Mouse (Mus musculus) adrenal gland, adult (tissue): ENCODE measurements at regions not wholly inside any gene's neighbourhood (a gene's known extent, or its start where the extent isn't known, plus 50 kb on each side); places are given as distances from the start of the nearest gene placed in this dataset.

Experiments used
- DNase-seq, 2 experiments: peaks; one replicate each; pipeline ENCODE4 v3.0.0; 2022 to 2023; ENCODE audit warnings: low spot score in 1 of 2; ENCODE audit not compliant: inconsistent age in 2 of 2

GRCm38 (mm10) chr14:55301996-55302395 is 80.2 kb downstream of the Dhrs2 start:
- no peak for DNase-seq

DNA sequence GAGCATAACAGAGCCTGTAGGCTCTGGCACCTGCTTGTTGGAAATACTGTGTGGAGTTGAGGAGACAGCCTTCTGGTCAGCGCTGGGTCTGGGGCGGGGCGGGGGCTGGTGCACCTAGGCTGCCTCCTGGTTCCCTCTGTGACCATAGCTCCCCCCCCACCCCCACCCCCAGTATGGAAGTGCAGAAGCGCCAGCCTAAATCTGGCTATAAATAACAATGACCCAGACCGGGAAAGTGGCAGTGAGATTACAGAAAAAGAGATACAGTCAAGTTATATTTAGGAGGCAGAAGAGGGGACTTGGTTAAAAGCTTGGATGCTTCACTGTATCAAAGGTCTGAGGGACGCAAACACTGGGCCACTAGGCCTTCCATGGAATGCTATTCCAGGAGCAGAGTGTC is 91.8 kb downstream of the Dhrs2 start:
- no peak for DNase-seq

GRCm38 (mm10) chr14:55323897-55324296 is 102.1 kb downstream of the Dhrs2 start:
- no peak for DNase-seq

- DNase-seq = no peak
Observed at GRCm38 (mm10) chr14:55324335-55324734, 102.5 kb downstream of the Dhrs2 start.

- DNase-seq = no peak
Observed at GRCm38 (mm10) chr14:55333812-55334211, 112.0 kb downstream of the Dhrs2 start.

GRCm38 (mm10) chr14:55334305-55334704 is 112.5 kb downstream of the Dhrs2 start:
- DNase-seq = no peak

GRCm38 (mm10) chr14:55335586-55335985 is 113.8 kb downstream of the Dhrs2 start:
- DNase-seq = no peak

DNA sequence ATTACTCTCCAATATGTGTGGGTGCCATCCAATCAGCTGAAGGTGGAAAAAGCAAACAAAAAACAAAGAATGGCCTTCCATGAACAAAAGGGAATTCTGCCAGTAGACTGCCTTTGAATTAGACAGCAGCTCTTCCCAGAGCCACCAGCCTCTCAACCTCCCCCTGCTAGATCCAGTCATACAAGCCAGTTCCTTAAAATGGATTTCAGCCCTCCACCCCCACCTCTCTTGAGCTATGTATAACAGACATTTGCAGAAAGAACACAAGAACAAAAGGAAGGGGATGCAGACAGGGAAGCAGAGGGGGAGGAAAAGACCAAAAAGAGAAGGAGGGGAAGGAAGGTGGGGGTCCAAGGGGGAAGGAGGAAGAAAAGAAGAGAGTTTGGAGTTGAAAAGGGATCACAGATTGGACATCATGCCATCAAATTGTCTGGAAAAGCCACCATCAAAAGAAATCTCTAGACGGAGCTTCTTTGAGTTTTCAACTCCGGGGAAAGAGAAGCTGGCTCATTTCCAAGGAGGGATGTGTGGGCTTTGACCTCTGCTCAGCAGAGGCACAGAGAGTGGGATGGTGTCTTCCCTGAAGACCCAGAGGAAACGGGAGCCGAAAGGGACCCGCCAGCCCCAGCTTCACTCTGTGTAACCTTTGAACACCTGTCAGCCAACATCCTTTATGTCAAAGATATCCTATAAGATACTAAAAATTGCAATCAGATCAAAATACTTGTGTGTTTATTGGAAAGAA is 114.8 kb downstream of the Dhrs2 start:
- no peak for DNase-seq

DNA sequence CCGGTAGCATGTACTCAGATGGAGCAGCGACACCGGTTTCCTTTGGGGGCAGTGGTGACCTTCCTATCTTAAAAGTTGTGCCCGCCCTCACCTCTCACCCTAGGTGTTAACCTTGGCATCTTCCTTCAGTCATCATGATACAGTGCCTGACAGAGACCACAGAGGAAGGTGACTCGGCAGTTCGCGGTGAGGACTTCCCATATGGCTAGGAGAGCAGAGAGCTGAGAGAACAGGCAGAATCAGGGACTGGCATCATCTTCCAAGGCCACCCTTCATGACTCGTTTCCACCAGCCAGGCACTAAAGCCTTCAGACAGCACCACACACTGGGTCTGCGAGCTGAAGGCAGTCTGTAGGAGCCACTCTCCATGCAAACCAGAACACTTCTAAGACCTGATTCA is 116.2 kb downstream of the Dhrs2 start:
- DNase-seq = peak in 1 of 2 experiments; percentile 57

- DNase-seq = peak in 1 of 2 experiments; percentile 31
Observed at GRCm38 (mm10) chr14:55338500-55338899, 116.7 kb downstream of the Dhrs2 start.

DNA sequence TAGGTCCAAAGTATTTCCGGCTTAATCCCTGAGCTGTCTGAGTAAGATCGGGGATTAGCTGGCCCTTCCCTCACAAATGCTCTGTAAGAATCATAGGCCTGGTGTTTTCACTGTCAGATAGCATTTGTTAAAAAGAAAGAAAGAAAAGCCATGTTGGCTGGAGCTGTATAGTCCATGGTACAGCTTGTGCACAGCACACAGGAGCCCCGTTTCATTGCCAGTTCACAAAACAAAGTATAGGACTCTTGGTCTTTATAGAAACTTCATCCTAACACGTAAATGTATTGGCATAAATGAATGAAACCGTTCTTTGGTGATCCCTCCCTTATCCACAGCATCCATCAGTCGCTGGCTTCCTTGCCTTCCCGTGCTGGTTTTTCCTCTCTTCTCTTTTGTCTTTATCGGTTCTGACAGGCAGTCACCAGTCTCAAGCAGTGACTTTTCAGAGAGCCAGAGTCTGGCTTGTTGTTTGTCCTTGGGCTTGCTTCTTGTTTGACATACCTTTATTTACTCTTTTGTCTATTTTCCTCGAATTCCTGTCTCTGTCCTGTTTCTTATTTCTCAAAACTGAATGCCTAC is 117.3 kb downstream of the Dhrs2 start:
- DNase-seq = no peak

GRCm38 (mm10) chr14:55343341-55343740 is 121.5 kb downstream of the Dhrs2 start:
- no peak for DNase-seq

DNA sequence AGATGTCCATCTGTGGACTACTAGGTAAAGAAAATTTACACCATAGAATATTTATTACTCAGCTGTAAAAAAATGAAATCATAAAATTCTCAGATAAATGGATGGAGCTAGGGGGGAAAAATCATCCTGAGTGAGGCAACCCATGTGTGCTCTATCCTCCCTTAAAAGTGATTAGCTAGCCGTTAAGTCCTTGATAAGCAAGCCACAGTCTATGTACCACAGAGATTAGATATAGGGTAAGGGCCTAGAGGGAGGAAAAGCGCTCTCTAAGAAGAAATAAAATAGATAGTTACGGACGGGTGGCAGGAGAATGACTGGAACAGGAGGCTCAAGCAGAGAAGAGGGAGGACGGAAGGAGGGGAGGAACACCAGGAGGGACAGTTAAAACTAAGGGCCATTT is 122.1 kb downstream of the Dhrs2 start:
- DNase-seq = no peak

DNA sequence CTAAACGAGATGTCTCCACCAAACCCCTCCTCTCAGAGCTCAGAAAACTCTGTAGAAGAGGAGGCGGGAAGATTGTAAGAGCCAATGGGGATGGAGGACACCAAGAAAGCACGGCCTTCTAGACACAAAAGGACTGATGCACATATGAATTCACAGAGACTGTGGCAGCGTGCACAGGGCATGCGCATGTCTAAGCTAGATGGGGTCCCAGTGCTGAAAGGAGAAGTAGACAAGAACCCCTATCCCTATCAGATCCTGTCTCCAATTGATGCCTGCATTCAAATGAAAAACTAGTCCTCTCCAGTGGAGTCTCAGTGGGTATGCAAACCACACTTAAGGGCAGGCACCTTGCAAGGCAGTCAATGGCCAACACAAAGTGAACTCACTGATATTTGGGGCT is 123.3 kb downstream of the Dhrs2 start:
- no peak for DNase-seq

DNA sequence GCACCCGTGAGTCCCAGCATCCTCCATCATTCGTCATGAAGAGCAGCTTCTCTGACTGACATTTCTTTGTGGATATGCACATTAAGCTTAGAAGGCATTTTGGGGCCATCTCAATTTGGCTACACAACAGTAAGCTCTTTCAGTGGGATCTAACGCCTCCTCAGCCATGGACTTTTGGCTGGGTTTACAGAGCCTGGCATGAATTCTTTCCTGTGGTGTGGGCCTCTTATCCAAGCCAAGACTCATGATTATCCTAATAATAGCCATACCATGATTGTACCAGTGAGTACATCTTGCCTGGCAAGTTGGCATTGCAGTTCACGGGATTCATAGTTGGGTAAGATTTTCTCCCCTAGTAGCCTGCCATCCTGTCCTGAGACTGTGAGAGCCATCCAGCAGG is 126.3 kb downstream of the Dhrs2 start:
- DNase-seq = no peak

DNA sequence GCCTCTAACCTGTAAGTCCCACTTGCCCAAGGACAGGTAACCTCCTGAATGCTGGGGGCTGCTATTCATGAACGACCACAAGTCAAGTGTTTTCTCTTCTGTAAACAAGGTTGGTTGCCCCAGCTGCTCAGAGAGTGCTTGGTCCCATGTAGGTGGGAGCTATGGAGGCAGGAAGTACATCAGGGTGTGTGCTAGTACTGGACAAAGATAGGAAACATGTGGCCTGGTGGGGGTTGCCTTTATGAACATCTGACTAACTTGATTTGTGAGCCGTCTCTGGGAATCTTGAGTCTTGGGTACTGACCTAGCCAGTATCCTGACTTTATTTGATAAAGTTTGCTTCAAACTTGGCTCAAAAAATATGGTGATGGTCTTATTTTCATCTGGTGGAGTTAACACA is 121.3 kb upstream of the Dhrs4 start:
- no peak for DNase-seq

GRCm38 (mm10) chr14:55358429-55358828 is 120.1 kb upstream of the Dhrs4 start:
- DNase-seq = no peak

GRCm38 (mm10) chr14:55362316-55362715 is 116.2 kb upstream of the Dhrs4 start:
- DNase-seq = no peak

GRCm38 (mm10) chr14:55362757-55363156 is 115.8 kb upstream of the Dhrs4 start:
- DNase-seq = no peak

DNA sequence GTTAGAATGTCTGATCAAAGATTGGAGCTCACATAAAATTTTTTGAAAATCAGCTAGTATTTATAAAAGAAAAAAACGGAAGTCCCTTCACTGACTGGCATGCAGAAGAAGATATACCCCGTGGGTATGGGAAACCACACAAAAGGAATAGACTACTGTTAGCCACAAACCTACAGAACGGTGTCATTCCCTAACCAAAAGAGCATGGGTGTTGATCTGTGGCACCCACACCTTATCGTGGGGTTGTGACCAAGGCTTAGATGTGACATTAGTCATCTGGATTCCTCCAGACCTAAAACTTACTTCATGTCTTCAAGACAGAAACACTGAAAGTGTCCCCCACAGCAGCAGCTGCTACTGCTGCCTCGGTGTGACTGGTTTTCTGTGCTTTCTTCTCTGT is 108.2 kb upstream of the Dhrs4 start:
- no peak for DNase-seq

- no peak for DNase-seq
Observed at GRCm38 (mm10) chr14:55372960-55373359, 105.6 kb upstream of the Dhrs4 start.

DNA sequence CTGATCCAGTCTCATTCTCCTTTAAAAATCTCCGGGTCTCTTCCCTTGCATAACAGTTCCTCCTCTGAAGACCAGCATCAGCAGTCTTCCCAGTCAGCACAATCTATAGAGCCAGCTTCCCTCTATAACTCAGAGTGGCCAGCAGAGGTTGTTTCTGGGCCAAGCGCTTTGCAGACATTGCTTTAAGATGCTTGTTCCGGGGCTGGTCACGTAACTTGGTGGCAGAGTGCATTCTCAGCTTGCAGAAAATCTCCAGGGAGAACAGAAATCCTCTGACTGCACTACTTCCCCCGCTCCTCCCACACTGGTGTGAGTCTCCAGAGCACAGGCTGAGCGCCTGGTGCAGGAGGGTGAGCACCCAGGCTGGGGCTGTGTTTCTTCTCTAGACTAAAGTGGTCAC is 91.8 kb upstream of the Dhrs4 start:
- peak in 1 of 2 experiments; percentile 19 for DNase-seq

DNA sequence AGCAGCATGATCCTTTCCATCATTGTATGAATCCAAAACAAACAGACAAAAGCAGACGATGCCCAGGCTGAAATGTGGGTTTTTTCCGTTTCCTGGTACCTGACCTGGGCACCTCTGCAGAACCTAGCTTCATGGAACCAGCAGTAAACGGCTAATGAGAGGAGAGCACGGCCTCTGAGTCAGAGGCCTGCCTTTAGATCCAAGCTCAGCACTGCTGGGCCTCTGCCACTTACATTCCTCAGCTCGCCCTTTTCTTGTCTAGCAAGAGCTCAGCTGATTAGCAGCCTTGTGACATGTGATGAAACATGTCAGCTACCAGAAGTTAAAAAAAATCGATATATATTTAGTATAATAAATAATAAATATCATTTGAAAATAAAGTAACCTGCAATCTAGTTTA is 91.2 kb upstream of the Dhrs4 start:
- no peak for DNase-seq
